Mouse (Mus musculus) CH12.LX (cell line): ENCODE measurements around the gene Serpina1f.

Experiments used
- BHLHE40 ChIP-seq: IDR thresholded peaks from 2 replicates; pipeline ENCODE4 v1.6.1; 2011; ENCODE audit warnings: mild to moderate bottlenecking, low read depth, low read length, improper control_type of control experiment
- CTCF ChIP-seq, 2 experiments: IDR thresholded peaks in 1 of 2; conservative IDR thresholded peaks in 1 of 2; 2 replicates each; pipeline ENCODE4 v1.5.1; 2011 to 2012; ENCODE audit warnings: low read depth in 2 of 2, low read length in 2 of 2, improper control_type of control experiment in 1 of 2, inconsistent platforms in 1 of 2, mild to moderate bottlenecking in 1 of 2, moderate library complexity in 1 of 2
- EP300 ChIP-seq: IDR thresholded peaks from 2 replicates; pipeline ENCODE4 v1.6.1; 2011; ENCODE audit warnings: low read length, improper control_type of control experiment
- GABPA ChIP-seq: IDR thresholded peaks from 2 replicates; pipeline ENCODE4 v1.6.1; 2012; ENCODE audit warnings: low read depth, low read length, improper control_type of control experiment, inconsistent platforms; ENCODE audit not compliant: insufficient replicate concordance
- MAFK ChIP-seq: IDR thresholded peaks from 2 replicates; pipeline ENCODE4 v1.6.1; 2011; ENCODE audit warnings: low read length, improper control_type of control experiment; ENCODE audit not compliant: insufficient replicate concordance
- MAZ ChIP-seq: IDR thresholded peaks from 2 replicates; pipeline ENCODE4 v1.6.1; 2012; ENCODE audit warnings: low read depth, mild to moderate bottlenecking, inconsistent platforms, low read length, improper control_type of control experiment, moderate library complexity
- MXI1 ChIP-seq: IDR thresholded peaks from 2 replicates; pipeline ENCODE4 v1.6.1; 2011; ENCODE audit warnings: mild to moderate bottlenecking, low read depth, low read length, improper control_type of control experiment
- MYC ChIP-seq: IDR thresholded peaks from 2 replicates; pipeline ENCODE4 v1.6.1; 2011; ENCODE audit warnings: low read depth, mild to moderate bottlenecking, improper control_type of control experiment, low read length
- POLR2A ChIP-seq: IDR thresholded peaks from 2 replicates; pipeline ENCODE4 v1.6.1; 2011; ENCODE audit warnings: low read depth, mild to moderate bottlenecking, improper control_type of control experiment, low read length
- RCOR1 ChIP-seq: conservative IDR thresholded peaks from 2 replicates; pipeline ENCODE4 v1.6.1; 2012; ENCODE audit warnings: low read depth, mild to moderate bottlenecking, inconsistent platforms, low read length, improper control_type of control experiment
- SIN3A ChIP-seq: IDR thresholded peaks from 2 replicates; pipeline ENCODE4 v1.6.1; 2012; ENCODE audit warnings: low read length, improper control_type of control experiment, inconsistent platforms
- ZC3H11A ChIP-seq: IDR thresholded peaks from 2 replicates; pipeline ENCODE4 v1.6.1; 2012; ENCODE audit warnings: low read depth, mild to moderate bottlenecking, inconsistent platforms, low read length, improper control_type of control experiment

GRCm38 (mm10) chr12:103665286-103665685 lies 30.0 kb downstream of the Serpina1f start:
- TF ChIP-seq GABPA (no peak), MAZ (no peak), SIN3A (no peak), CTCF (conservative IDR thresholded peaks at IDR 0.05 in 1 of 2, IDR thresholded peaks at IDR 0.05 in 1 of 2; ENCODE audit: low read depth in 2 of 2, low read length in 2 of 2) (no peak), ZC3H11A (no peak), BHLHE40 (no peak), MXI1 (no peak), EP300 (no peak), RCOR1 (no peak), POLR2A (no peak), MAFK (no peak), MYC (no peak)
